Mouse (Mus musculus): ENCODE measurements around the gene Tnxb. TPM values are rescaled to one million over a fixed set of nuclear protein-coding genes. Genes with fewer than 3 reads are reported as not detected.
A peak's percentile ranks its signal among the peaks of the same experiment; 100 is the strongest.
"Not testable (repeated sequence)": the region's sequence is repeated elsewhere in the genome, so short reads cannot be mapped to it uniquely, and the experiment has no call there.

Tnxb gene
- polyA plus RNA-seq, 1 experiment from 2014 or later: 1.9 TPM

DNA sequence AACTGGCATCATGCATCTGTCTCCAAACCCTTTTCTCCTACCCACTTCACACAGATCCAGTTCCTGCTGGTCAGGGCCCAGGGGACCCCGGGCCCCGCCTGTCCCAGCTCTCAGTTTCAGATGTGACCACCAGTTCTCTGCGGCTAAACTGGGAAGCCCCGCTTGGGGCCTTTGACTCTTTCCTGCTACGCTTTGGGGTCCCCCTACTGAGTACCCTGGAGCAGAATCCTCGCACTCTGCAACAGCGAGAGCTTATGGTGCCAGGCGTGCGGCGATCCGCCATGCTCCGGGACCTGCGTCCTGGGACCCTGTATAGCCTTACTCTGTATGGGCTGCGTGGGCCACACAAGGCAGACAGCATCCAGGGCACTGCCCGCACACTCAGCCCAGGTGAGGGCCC is 45.9 kb downstream of the Tnxb start:
- WGBS: 89% methylated on average over 15 of the region's 15 CpGs
- Histone ChIP-seq H3K4me1 (replicated peaks; ENCODE audit: control insufficient read depth, insufficient read depth) (no peaks in the 10 kb centered on the region), H3K4me2 (replicated peaks; ENCODE audit: low read depth) (no peak overlapping the region), H3K36me3 (ENCODE audit: control insufficient read depth, insufficient read depth, low read length) (no peaks in the 10 kb centered on the region), H3K27ac (replicated peaks) (no peak overlapping the region), H3K9me3 (ENCODE audit: control insufficient read depth, low read length) (no peaks in the 10 kb centered on the region), H3K27me3 (ENCODE audit: control insufficient read depth, insufficient read depth, low read length) (no peaks in the 10 kb centered on the region), H3K4me3 (ENCODE audit: low read depth, low read length) (no peak overlapping the region), H3K9ac (ENCODE audit: low read length) (no peak overlapping the region)
- ATAC-seq (ENCODE audit: low FRiP score, low TSS enrichment) (no peak), DNase-seq (ENCODE audit: low spot score) (no peak)
- TF ChIP-seq CTCF (IDR thresholded peaks at IDR 0.05; ENCODE audit: low read depth): no peak
- TF ChIP-seq EP300 (optimal IDR thresholded peaks at IDR 0.05): no peak

DNA sequence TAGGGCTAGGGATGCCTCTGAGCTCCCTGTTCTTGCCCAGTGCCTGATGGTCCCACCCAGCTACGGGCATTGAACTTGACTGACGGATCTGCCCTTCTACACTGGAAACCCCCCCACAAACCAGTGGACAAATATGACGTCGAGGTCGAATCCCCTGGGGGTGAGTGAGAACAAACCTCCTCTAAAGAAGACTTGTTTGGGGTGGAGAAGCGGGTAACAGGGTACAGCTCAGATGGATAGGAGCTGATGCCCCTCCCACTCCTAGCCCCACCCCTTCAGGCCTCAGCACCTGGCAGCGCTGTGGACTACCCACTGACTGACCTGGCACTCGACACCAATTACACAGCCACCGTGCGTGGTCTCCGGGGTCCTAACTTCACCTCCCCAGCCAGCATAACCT is 47.1 kb downstream of the Tnxb start:
- Histone ChIP-seq H3K9ac (ENCODE audit: low read length) (no peak overlapping the region), H3K27ac (replicated peaks) (no peak overlapping the region), H3K4me3 (ENCODE audit: low read depth, low read length) (no peak overlapping the region), H3K4me2 (replicated peaks; ENCODE audit: low read depth) (no peak overlapping the region), H3K9me3 (ENCODE audit: control insufficient read depth, low read length) (no peaks in the 10 kb centered on the region), H3K27me3 (ENCODE audit: control insufficient read depth, insufficient read depth, low read length) (no peaks in the 10 kb centered on the region), H3K4me1 (replicated peaks; ENCODE audit: control insufficient read depth, insufficient read depth) (no peaks in the 10 kb centered on the region), H3K36me3 (ENCODE audit: control insufficient read depth, insufficient read depth, low read length) (no peaks in the 10 kb centered on the region)
- 71% methylated on average over 11 of the region's 11 CpGs for WGBS
- no peak for DNase-seq (ENCODE audit: low spot score)
- ATAC-seq (ENCODE audit: low FRiP score, low TSS enrichment): no peak
- TF ChIP-seq EP300 (optimal IDR thresholded peaks at IDR 0.05) (no peak), CTCF (IDR thresholded peaks at IDR 0.05; ENCODE audit: low read depth) (no peak)

DNA sequence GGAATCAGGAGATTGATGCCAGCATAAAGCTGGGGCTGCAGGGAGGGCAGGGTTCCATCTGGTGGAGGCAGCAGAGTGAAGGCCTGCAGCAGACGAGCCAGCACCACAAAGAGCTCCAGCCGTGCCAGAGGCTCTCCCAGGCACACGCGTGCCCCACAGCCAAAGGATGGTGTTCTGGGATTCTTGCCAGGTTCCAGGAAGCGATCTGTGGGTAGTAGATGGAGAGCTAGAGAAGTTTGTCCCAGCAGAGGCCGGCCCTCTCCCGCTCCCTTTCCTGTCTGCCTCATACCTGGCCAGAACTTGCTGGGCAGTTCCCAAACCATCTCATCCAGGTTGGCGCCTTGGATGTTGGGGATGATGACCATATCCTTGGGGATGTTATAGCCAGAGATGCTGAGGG is 49.6 kb downstream of the Tnxb start:
- H3K4me3 ChIP-seq (ENCODE audit: low read depth, low read length); ATAC-seq (ENCODE audit: low FRiP score, low TSS enrichment); H3K36me3 ChIP-seq (ENCODE audit: control insufficient read depth, insufficient read depth, low read length); H3K4me1 ChIP-seq (replicated peaks; ENCODE audit: control insufficient read depth, insufficient read depth); H3K9ac ChIP-seq (ENCODE audit: low read length); H3K9me3 ChIP-seq (ENCODE audit: control insufficient read depth, low read length); H3K4me2 ChIP-seq (replicated peaks; ENCODE audit: low read depth); H3K27ac ChIP-seq (replicated peaks); H3K27me3 ChIP-seq (ENCODE audit: control insufficient read depth, insufficient read depth, low read length); DNase-seq (ENCODE audit: low spot score): not testable (repeated sequence)
- 64% methylated on average over 8 of the region's 8 CpGs for WGBS

DNA sequence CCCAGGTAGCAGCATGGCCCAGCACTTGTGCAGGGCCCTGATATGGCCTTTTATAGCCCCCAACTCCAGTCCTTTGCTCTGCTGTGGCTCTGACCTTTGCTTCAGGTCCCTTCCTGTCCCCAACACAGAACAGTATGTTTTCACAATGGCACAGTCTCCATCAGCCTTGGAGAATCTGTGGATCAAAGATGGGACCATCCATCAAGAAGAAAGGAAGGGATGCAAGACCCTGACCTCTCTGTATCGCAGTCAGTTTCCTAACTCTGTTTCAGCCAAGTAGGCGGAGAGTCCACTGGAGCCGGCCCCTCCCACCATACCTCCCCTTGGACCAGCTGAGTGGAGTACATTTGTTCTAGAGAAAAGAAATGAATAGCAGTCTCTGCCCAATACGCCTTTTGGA is 51.9 kb downstream of the Tnxb start:
- H3K4me1 ChIP-seq (replicated peaks; ENCODE audit: control insufficient read depth, insufficient read depth); H3K27me3 ChIP-seq (ENCODE audit: control insufficient read depth, insufficient read depth, low read length); H3K4me3 ChIP-seq (ENCODE audit: low read depth, low read length); H3K9ac ChIP-seq (ENCODE audit: low read length); ATAC-seq (ENCODE audit: low FRiP score, low TSS enrichment); H3K9me3 ChIP-seq (ENCODE audit: control insufficient read depth, low read length); H3K4me2 ChIP-seq (replicated peaks; ENCODE audit: low read depth); H3K27ac ChIP-seq (replicated peaks); DNase-seq (ENCODE audit: low spot score); H3K36me3 ChIP-seq (ENCODE audit: control insufficient read depth, insufficient read depth, low read length): not testable (repeated sequence)
- WGBS: 98% methylated on average over 2 of the region's 4 CpGs

DNA sequence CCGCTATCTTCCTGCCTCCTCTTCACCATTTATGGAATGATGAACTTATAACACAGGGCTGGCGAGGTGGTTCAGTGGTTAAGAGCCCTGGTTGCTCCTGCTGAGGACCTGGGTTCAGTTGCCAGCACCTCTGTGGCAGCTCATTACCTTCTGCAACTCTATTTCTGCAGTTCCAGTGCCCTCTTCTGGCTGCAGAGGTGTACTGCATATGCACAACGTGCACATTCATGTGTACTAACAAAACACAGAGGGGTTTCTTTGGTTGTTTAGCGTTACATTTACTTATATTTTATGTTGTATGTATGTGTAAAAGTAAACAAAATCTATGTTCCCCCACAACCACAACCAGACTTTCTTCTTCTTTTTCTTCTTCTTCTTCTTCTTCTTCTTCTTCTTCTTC is 52.7 kb downstream of the Tnxb start:
- ATAC-seq (ENCODE audit: low FRiP score, low TSS enrichment) (no peak), DNase-seq (ENCODE audit: low spot score) (no peak)
- peak; percentile 49 for TF ChIP-seq CTCF (IDR thresholded peaks at IDR 0.05; ENCODE audit: low read depth)
- TF ChIP-seq EP300 (optimal IDR thresholded peaks at IDR 0.05): no peak
- H3K4me2 ChIP-seq (replicated peaks; ENCODE audit: low read depth): no peak overlapping the region
- no peaks in the 10 kb centered on the region for H3K27me3 ChIP-seq (ENCODE audit: control insufficient read depth, insufficient read depth, low read length)
- no peak overlapping the region for H3K4me3 ChIP-seq (ENCODE audit: low read depth, low read length)
- no peak overlapping the region for H3K9ac ChIP-seq (ENCODE audit: low read length)
- no peaks in the 10 kb centered on the region for H3K36me3 ChIP-seq (ENCODE audit: control insufficient read depth, insufficient read depth, low read length)
- H3K27ac ChIP-seq (replicated peaks): no peak overlapping the region
- no peaks in the 10 kb centered on the region for H3K9me3 ChIP-seq (ENCODE audit: control insufficient read depth, low read length)
- WGBS: 83% methylated on average over 4 of the region's 4 CpGs
- no peaks in the 10 kb centered on the region for H3K4me1 ChIP-seq (replicated peaks; ENCODE audit: control insufficient read depth, insufficient read depth)

DNA sequence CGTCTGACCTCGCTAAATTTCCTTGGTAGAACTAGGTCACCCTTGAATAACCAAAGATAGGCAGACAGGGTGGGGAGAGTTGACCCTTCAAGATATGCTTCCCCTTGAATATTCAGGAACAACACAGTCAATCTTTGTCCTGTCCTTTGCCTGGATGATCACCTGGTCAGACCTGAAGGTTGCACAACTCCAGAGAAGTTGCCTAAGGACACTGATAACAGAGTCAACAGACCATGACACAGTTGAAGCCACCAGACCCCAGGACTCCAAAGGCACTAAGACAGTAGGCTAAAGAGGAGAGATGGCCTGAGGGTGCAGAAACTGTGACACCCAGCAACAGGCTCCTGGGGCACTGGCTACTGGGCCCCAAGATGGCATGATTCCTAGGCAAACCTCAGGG is 57.6 kb downstream of the Tnxb start:
- WGBS: 83% methylated on average over 2 of the region's 2 CpGs
- Histone ChIP-seq H3K27me3 (ENCODE audit: control insufficient read depth, insufficient read depth, low read length) (no peaks in the 10 kb centered on the region), H3K9me3 (ENCODE audit: control insufficient read depth, low read length) (no peaks in the 10 kb centered on the region), H3K4me3 (ENCODE audit: low read depth, low read length) (no peak overlapping the region), H3K9ac (ENCODE audit: low read length) (no peak overlapping the region), H3K27ac (replicated peaks) (no peak overlapping the region), H3K36me3 (ENCODE audit: control insufficient read depth, insufficient read depth, low read length) (no peaks in the 10 kb centered on the region), H3K4me1 (replicated peaks; ENCODE audit: control insufficient read depth, insufficient read depth) (no peaks in the 10 kb centered on the region), H3K4me2 (replicated peaks; ENCODE audit: low read depth) (no peak overlapping the region)
- DNase-seq (ENCODE audit: low spot score) (no peak), ATAC-seq (ENCODE audit: low FRiP score, low TSS enrichment) (no peak)
- TF ChIP-seq CTCF (IDR thresholded peaks at IDR 0.05; ENCODE audit: low read depth): no peak
- TF ChIP-seq EP300 (optimal IDR thresholded peaks at IDR 0.05): no peak

DNA sequence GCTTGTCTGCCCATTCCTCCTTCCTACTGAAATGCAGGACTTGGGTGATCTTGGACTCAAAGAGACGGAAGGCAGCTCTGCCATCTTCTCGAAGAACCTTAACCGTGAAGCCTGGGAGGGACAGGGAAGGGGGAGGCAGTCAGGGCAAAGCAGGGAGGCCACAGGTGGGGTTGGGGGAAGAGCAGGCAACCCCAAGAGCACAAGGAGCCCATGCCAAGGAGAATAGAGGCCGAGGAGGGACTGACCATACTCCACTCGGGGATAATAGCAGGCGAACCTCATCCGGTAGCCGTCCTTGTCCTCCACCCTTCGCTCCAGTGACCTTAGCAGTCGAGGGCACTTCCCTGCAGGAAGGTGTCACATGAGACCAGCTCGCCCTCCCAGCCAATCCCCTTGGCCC is 58.8 kb downstream of the Tnxb start:
- H3K4me1 ChIP-seq (replicated peaks; ENCODE audit: control insufficient read depth, insufficient read depth); H3K27ac ChIP-seq (replicated peaks); H3K4me2 ChIP-seq (replicated peaks; ENCODE audit: low read depth); H3K9ac ChIP-seq (ENCODE audit: low read length); H3K27me3 ChIP-seq (ENCODE audit: control insufficient read depth, insufficient read depth, low read length); H3K36me3 ChIP-seq (ENCODE audit: control insufficient read depth, insufficient read depth, low read length); H3K4me3 ChIP-seq (ENCODE audit: low read depth, low read length); ATAC-seq (ENCODE audit: low FRiP score, low TSS enrichment); H3K9me3 ChIP-seq (ENCODE audit: control insufficient read depth, low read length); DNase-seq (ENCODE audit: low spot score): not testable (repeated sequence)
- WGBS: 74% methylated on average over 11 of the region's 11 CpGs

DNA sequence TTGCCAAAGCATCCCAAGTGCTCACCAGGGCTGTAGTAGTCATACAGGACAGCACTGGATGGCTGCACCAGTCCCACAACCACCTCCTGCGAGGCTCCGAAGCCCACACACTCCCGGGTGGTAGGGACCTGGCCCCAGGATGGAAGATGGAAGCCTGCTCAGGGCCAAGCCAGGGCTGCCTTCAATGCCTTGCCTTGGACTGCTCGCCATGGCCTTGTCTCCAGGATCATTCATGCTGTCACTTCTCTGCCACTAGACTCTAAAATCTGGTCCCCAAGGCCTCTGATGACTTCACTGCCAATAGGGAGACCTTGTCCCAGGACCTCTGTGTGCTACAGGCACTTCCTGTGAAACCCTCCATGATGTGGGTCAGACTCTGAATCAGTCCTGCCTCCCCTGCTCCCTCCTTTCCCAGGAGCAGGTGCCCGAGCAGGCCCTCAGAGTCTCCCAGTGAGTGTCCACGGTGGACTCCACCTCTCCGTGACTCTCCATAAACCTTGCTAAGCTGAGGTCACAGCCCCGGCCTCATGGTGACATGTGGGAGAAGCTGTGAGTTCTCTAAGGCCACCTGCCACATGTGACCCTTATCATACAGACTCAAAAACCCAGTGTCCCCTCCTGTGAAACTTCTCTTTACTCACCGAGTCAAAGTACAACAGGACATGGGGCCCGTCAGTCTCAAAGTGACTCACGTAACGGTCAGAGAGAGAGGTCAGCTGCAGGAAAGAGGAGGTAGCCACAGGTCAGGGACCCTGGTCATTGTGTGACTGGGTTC is 59.6 kb downstream of the Tnxb start:
- H3K27me3 ChIP-seq (ENCODE audit: control insufficient read depth, insufficient read depth, low read length); H3K9ac ChIP-seq (ENCODE audit: low read length); H3K4me2 ChIP-seq (replicated peaks; ENCODE audit: low read depth); ATAC-seq (ENCODE audit: low FRiP score, low TSS enrichment); H3K4me1 ChIP-seq (replicated peaks; ENCODE audit: control insufficient read depth, insufficient read depth); DNase-seq (ENCODE audit: low spot score); H3K4me3 ChIP-seq (ENCODE audit: low read depth, low read length); H3K27ac ChIP-seq (replicated peaks); H3K36me3 ChIP-seq (ENCODE audit: control insufficient read depth, insufficient read depth, low read length); H3K9me3 ChIP-seq (ENCODE audit: control insufficient read depth, low read length): not testable (repeated sequence)
- WGBS: 83% methylated on average over 10 of the region's 12 CpGs

DNA sequence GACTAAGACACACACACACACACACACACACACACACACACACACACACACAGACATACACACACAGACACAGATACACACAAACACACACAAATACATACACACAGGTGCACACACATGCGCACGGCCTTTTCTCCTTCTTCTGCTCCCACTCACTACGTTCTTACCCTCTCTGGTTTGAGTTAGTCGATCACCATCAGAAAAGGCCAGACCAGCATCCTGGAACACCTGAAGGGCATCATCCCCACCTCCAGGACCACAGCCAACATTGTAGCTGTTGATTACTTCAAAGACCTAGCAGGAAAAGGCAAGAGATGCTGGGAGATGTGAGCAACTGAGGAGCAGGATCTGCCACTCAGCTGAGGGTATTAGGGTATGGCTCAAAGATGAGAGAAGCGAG is 67.1 kb downstream of the Tnxb start:
- H3K27me3 ChIP-seq (ENCODE audit: control insufficient read depth, insufficient read depth, low read length); H3K4me3 ChIP-seq (ENCODE audit: low read depth, low read length); DNase-seq (ENCODE audit: low spot score); H3K27ac ChIP-seq (replicated peaks); ATAC-seq (ENCODE audit: low FRiP score, low TSS enrichment); H3K9me3 ChIP-seq (ENCODE audit: control insufficient read depth, low read length); H3K9ac ChIP-seq (ENCODE audit: low read length); H3K4me2 ChIP-seq (replicated peaks; ENCODE audit: low read depth); H3K4me1 ChIP-seq (replicated peaks; ENCODE audit: control insufficient read depth, insufficient read depth); H3K36me3 ChIP-seq (ENCODE audit: control insufficient read depth, insufficient read depth, low read length): not testable (repeated sequence)
- WGBS: 75% methylated on average over 5 of the region's 5 CpGs

All from stomach, postnatal 0 days (tissue).